Mouse (Mus musculus): Measurements from ENCODE around the gene Evi2a.

GRCm38 (mm10) chr11:79528601-79529000 is 1.8 kb downstream of the Evi2a start:
- no peak for TF ChIP-seq FLI1 (IDR thresholded peaks at IDR 0.05; ENCODE audit: low read length)
- TF ChIP-seq GATA1 (IDR thresholded peaks at IDR 0.05; ENCODE audit: borderline replicate concordance, low read length) = no peak

Measured in megakaryocyte, embryonic 14.5 days (primary cell).